Comparison of ENCODE assay signal across 14 mouse cellular contexts in the genomic region with DNA sequence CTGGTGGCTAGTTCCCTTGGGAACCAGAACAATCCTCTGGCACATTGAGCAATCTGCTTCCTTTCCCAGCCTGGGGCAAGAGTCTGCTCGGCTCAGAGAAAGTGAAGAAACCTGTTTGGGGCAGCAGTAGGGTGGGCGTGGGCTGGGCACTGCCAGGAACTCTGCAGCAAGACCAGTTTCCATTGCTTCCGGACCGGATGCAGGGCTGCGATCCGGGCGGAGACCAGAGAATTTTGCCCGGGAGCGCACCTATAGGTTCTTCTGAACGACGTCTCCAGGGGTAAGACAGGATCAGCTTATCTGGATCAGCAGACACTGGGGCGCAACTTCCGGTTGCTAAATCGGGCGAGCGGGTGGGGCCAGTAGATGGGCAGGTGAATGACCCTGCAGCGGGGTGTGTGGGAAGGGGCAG. TPM values are rescaled to one million over a fixed set of nuclear protein-coding genes. Genes with fewer than 3 reads are reported as not detected.
DNase-seq lines count a peak whose midpoint lies in the region; ATAC-seq and TF ChIP-seq lines count a peak whose summit lies in the region.
"Had no signal": no experiment of that assay in that cellular context is flagged by ENCODE, and none has a peak within 500 bp of the region (broad histone marks: within the 10 kb centered on the region; RNA-seq: fewer than 3 reads in every experiment).

No protein-coding gene starts in this region.

- H3K4me1 ChIP-seq in E14TG2a.4 (replicated peaks; ENCODE audit: low read depth, low read length) = peaks cover 18% of the 10 kb centered on the region
- peaks cover 12% of the 10 kb centered on the region for H3K4me1 ChIP-seq in limb, embryonic 15.5 days

- peak; percentile 37 for DNase-seq in R1 (ENCODE audit: low read depth, low spot score)
- no peak for DNase-seq in layer of hippocampus, postnatal 14 days (ENCODE audit: low spot score in 2 of 2)
- no peak for DNase-seq in frontal cortex, postnatal 36 days (ENCODE audit: low spot score in 2 of 2)
- DNase-seq in ovary, postnatal 14 days (ENCODE audit: low spot score) = no peak
- DNase-seq: cerebellum, postnatal 36 days; kidney, adult 18-20 months; layer of hippocampus, postnatal 36 days had no signal

- no peak overlapping the region for H3K27ac ChIP-seq in limb, embryonic 15.5 days
- H3K27ac ChIP-seq: liver, embryonic 14.5 days had no signal

- TF ChIP-seq CTCF in E14TG2a.4 (conservative IDR thresholded peaks at IDR 0.05; ENCODE audit: low read length) = no peak

- no peak overlapping the region for H3K9ac ChIP-seq in limb, embryonic 15.5 days
- H3K9ac ChIP-seq: liver, embryonic 14.5 days had no signal

- 0 out of 2 replicates have a peak, but pooled peaks have one; percentile 20 for ATAC-seq in limb, embryonic 15.5 days (ENCODE audit: insufficient number of reproducible peaks, low FRiP score, low TSS enrichment, low read depth)
- ATAC-seq in megakaryocyte, adult 5-6 weeks (ENCODE audit: poor library complexity, severe bottlenecking) = peak; percentile 56
- ATAC-seq: activated CD4-positive, CD25-positive, alpha-beta regulatory T cell, adult 4 months; midbrain, embryonic 16.5 days had no signal

- no peaks in the 10 kb centered on the region for H3K36me3 ChIP-seq in E14TG2a.4 (ENCODE audit: insufficient read depth, low read length)
- H3K36me3 ChIP-seq in limb, embryonic 15.5 days = no peaks in the 10 kb centered on the region

- peak overlapping the region; percentile 57 for H3K4me3 ChIP-seq in E14TG2a.4 (replicated peaks; ENCODE audit: low read length)
- H3K4me3 ChIP-seq in limb, embryonic 15.5 days = no peak overlapping the region

- 79% methylated on average over 17 of the region's 17 CpGs for WGBS in limb, embryonic 15.5 days

- peaks cover 13% of the 10 kb centered on the region; the same call in 1 of the 2 replicates for H3K27me3 ChIP-seq in E14TG2a.4 (ENCODE audit: insufficient read depth, low read length)
- no peaks in the 10 kb centered on the region for H3K27me3 ChIP-seq in limb, embryonic 15.5 days
- H3K27me3 ChIP-seq: CH12.LX had no signal

- no peaks in the 10 kb centered on the region; the same call in 1 of the 2 replicates for H3K9me3 ChIP-seq in E14TG2a.4 (ENCODE audit: low read length)
- no peaks in the 10 kb centered on the region for H3K9me3 ChIP-seq in limb, embryonic 15.5 days

- H3K4me2 ChIP-seq in limb, embryonic 15.5 days = no peak overlapping the region

RNA-seq across cellular contexts. Expression of gene Jun, which starts 23.6 kb away (rescaled TPM):
- 109 and 112 TPM in 2 replicates for polyA plus RNA-seq in limb, embryonic 15.5 days (2015; fragmentation: Nextera tagmentation; extraction: Ambion mirVana)
- total RNA-seq in megakaryocyte, adult 5-6 weeks (2015) = 88.4 and 91.5 TPM in 2 replicates
- total RNA-seq in megakaryocyte, adult 5-6 weeks (2017) = 141 and 162 TPM in 2 replicates
- 10 to 100 TPM; 70.6 to 72.1 TPM for total RNA-seq in layer of hippocampus, postnatal 14 days (2021)
